Mouse (Mus musculus) stomach, embryonic 16.5 days (tissue): Measurements from ENCODE around the gene Amh. TPM values are rescaled to one million over a fixed set of nuclear protein-coding genes. Genes with fewer than 3 reads are reported as not detected.

Experiments used
- ATAC-seq: fragments of 200-750 bp; cut with Nextera tagmentation; 2 replicates; pipeline ENCODE4 v1.8.0; 2017; ENCODE audit warnings: moderate number of reproducible peaks, moderate TSS enrichment; ENCODE audit not compliant: insufficient read depth, low FRiP score
- H3K27ac ChIP-seq: fragments of 300-500 bp; sonication (generic); 2 replicates; pipeline ENCODE4 v1.5.1; 2014; ENCODE audit warnings: low read length
- H3K27me3 ChIP-seq: fragments of 300-500 bp; sonication (generic); 2 replicates; pipeline ENCODE4 v1.6.1; 2014; ENCODE audit warnings: low read length, control low read depth, mixed read lengths; ENCODE audit not compliant: control insufficient read depth, insufficient read depth
- H3K36me3 ChIP-seq: fragments of 300-500 bp; sonication (generic); 2 replicates; pipeline ENCODE4 v1.6.1; 2014; ENCODE audit warnings: low read length; ENCODE audit not compliant: control insufficient read depth, insufficient read depth
- H3K4me1 ChIP-seq: fragments of 300-500 bp; sonication (generic); 2 replicates; pipeline ENCODE4 v1.6.1; 2014; ENCODE audit warnings: low read length, control low read depth, mixed read lengths; ENCODE audit not compliant: control insufficient read depth, insufficient read depth
- H3K4me2 ChIP-seq: fragments of 300-500 bp; sonication (generic); 2 replicates; pipeline ENCODE4 v1.6.1; 2014; ENCODE audit warnings: low read depth, low read length, mixed read lengths
- H3K4me3 ChIP-seq: fragments of 300-500 bp; sonication (generic); replicated peaks from 2 replicates; pipeline ENCODE4 v1.5.1; 2014; ENCODE audit warnings: mild to moderate bottlenecking, low read length
- H3K9ac ChIP-seq: fragments of 300-500 bp; sonication (generic); 2 replicates; pipeline ENCODE4 v1.6.1; 2014; ENCODE audit warnings: low read length
- H3K9me3 ChIP-seq: fragments of 300-500 bp; sonication (generic); replicated peaks from 2 replicates; pipeline ENCODE4 v1.6.1; 2016; ENCODE audit warnings: low read length, control low read depth; ENCODE audit not compliant: control insufficient read depth
- WGBS: fragments of 180-500 bp; shearing (Covaris S2); extraction: QIAGEN DNeasy Blood & Tissue Kit; methylation state at CpG from one replicate; pipeline ENCODE4 v1.1.7; 2014; 5-methylcytosine and 5-hydroxymethylcytosine counted together
- microRNA counts: library from miRNA; unstranded; fragments of <30 nt; microRNA quantifications from one replicate; lab custom pipeline; 2016
- microRNA-seq: library from miRNA; unstranded; fragments of <30 nt; microRNA quantifications from one replicate; pipeline ENCODE4, GENCODE M21; 2016
- polyA plus RNA-seq: library from polyadenylated mRNA; unstranded; fragments of >200 nt; fragmentation: Nextera tagmentation; extraction: Ambion mirVana; gene quantifications from 2 replicates; pipeline ENCODE4 v1.2.1, GENCODE M21; 2015

Gene Amh
- polyA plus RNA-seq, 1 experiment from 2014 or later, result not detected

DNA sequence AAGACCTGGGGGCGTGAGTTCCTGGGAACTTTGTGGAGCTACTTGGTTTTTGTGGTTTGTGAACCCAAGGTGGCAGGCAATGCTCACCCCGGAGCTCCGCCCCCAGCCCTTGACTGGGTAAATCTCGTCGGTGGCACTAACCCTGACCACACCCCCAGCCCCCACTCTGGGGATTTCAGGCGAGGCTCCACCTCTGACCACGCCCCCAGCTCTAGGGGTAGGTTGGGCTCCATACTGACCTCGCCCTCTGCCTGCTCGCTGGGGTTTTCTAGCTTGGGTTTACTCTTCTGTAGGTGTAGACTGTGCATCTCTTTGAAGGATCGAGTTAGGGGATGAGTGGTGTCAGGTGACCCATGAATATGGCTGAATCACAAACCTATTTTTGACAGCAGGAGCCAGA, 43.5 kb downstream of the Amh start:
- H3K36me3 ChIP-seq, result peaks cover 5% of the 10 kb centered on the region; the same call in 1 of the 2 replicates
- H3K4me3 ChIP-seq, result no peak overlapping the region
- peaks cover 4% of the 10 kb centered on the region; the same call in 1 of the 2 replicates for H3K4me1 ChIP-seq
- H3K4me2 ChIP-seq, result no peak overlapping the region
- no peak overlapping the region for H3K9ac ChIP-seq
- peaks cover 15% of the 10 kb centered on the region for H3K27me3 ChIP-seq
- ATAC-seq, result peak; percentile 48
- 7% methylated on average over 10 of the region's 10 CpGs for WGBS
- H3K9me3 ChIP-seq, result no peaks in the 10 kb centered on the region
- H3K27ac ChIP-seq, result no peak overlapping the region

DNA sequence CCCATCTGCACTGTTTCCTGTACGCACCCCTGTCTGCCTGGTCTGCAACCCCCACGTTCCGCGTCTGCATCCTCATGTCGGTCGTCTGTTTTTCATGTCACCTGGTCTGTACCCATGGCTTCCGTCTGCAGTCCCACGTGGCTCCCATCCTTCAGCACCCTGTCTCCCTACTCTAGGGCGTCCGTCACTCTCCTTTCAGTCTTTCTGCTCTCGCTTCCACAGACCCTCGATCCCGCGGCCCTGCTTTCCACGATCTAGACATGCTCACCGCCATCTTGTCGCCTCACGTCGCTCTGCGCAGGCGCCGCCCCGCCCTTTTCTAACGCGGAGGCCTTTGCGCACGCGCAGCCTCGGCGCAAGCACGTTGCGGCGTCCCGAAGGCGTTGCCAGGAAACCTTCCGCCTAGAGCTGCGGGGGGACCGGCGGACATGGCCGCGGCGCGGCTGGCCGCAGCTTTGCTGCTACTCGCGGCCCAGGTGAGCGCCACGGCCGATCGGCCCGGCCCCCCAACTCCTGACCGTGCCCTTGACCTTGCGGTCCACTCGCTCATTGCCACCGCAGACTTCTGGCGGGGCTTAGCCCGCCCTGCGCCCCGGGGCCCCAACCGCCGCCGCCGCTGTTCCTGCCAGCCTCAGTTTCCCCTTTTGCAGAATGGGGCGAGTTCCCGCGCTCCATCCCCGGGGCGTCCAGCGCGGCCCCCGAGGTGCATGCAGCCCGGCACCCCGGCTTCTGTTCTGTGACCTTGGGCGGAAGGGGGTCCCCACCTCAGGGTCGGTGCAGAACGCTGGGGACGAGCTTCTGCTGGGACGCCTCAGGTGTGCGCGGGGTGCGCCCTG, 50.1 kb downstream of the Amh start, which contains the start of the genes Lsm7 and Sppl2b:
Lsm7 (minus strand) TSS at position 297 of the 836 bp plus-strand sequence.
Sppl2b (plus strand) TSS at position 363 of the 836 bp plus-strand sequence.
- Histone ChIP-seq H3K4me2 (peak within 1 kb of the TSS; percentile 98), H3K4me3 (peak within 1 kb of the TSS; percentile 90), H3K4me1 (peaks cover 34% of the 10 kb centered on the region), H3K9me3 (no peaks in the 10 kb centered on the region), H3K9ac (peak within 1 kb of the TSS; percentile 93), H3K27me3 (no peaks in the 10 kb centered on the region), H3K27ac (peak within 1 kb of the TSS; percentile 5; the same call in 1 of the 2 replicates), H3K36me3 (peaks cover 5% of the 10 kb centered on the region; the same call in 1 of the 2 replicates)
- ATAC-seq, result peak; percentile 86
- under 1% methylated on average over 81 of the region's 81 CpGs for WGBS

DNA sequence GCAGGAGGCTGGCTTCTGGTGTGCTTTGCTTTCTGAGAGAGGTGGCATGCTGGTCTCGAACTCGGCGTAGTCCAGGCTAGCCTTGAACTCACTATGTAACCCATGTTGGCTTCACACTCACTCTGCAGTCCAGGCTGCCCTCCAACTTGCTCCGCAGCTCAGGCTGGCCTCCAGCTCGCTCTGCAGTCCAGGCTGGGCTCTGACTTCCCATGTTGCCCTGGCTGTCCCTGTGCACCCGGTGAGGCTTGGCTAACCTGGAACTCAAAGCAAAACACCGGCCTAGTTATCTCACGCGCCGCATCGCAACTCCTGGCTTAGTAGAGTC, 50.7 kb downstream of the Amh start:
- peak overlapping the region; percentile 93 for H3K9ac ChIP-seq
- H3K9me3 ChIP-seq, result no peaks in the 10 kb centered on the region
- 17% methylated on average over 10 of the region's 11 CpGs for WGBS
- H3K36me3 ChIP-seq, result peaks cover 5% of the 10 kb centered on the region; the same call in 1 of the 2 replicates
- H3K4me1 ChIP-seq, result peaks cover 34% of the 10 kb centered on the region
- ATAC-seq, result no peak; the same call in 1 of the 2 replicates
- no peak overlapping the region for H3K27ac ChIP-seq
- peak overlapping the region; percentile 90 for H3K4me3 ChIP-seq
- H3K4me2 ChIP-seq, result peak overlapping the region; percentile 98
- no peaks in the 10 kb centered on the region for H3K27me3 ChIP-seq

DNA sequence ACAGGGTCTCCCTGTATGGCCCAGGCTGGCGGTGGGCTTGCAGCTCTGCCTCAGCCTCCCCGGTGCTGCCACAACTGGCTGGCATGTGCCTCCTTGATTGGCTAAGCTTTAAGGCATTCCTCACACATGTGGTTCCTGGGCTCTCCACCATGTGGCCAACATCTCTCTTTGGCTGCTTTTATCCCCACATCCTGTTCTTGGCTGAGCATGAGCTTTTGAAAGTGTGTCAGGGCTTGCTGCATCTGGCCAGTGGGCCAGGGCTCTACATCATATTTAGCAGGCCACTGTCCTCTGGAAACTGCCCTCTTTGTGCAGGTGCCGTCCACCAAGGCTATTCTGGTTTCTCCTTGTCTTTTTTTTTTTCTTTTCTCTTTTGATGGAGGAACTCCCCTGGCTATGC, 51.2 kb downstream of the Amh start:
- peak overlapping the region; percentile 98; the same call in 1 of the 2 replicates for H3K4me2 ChIP-seq
- H3K9me3 ChIP-seq, result no peaks in the 10 kb centered on the region
- H3K36me3 ChIP-seq, result peaks cover 3% of the 10 kb centered on the region; the same call in 1 of the 2 replicates
- H3K4me1 ChIP-seq, result peaks cover 34% of the 10 kb centered on the region
- H3K9ac ChIP-seq, result peak overlapping the region; percentile 93
- peak overlapping the region; percentile 90 for H3K4me3 ChIP-seq
- ATAC-seq, result no peak
- 60% methylated on average over 3 of the region's 3 CpGs for WGBS
- H3K27ac ChIP-seq, result no peak overlapping the region
- no peaks in the 10 kb centered on the region for H3K27me3 ChIP-seq

DNA sequence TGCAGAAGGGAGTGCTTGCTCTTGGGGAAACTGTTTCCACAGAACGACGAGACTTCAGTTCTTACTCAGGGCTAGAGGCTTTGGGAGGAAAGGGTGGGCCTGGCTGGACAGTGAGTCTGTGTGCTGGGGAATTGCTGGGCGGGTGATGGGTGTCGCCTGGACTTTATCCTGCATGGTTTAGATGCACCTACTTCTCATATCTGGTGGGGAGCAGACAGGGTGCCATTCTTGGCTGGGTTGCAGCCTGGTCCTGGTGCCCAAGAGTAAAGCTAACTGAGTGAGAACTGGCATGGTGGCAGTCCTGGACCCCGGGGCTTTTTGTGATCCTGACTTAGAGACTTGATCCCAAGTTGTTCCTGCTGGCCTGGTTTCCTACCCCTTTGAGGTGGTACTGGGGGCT, 51.9 kb downstream of the Amh start:
- no peaks in the 10 kb centered on the region for H3K36me3 ChIP-seq
- H3K27me3 ChIP-seq, result no peaks in the 10 kb centered on the region
- H3K4me3 ChIP-seq, result no peak overlapping the region
- no peak overlapping the region for H3K4me2 ChIP-seq
- H3K27ac ChIP-seq, result no peak overlapping the region
- 73% methylated on average over 5 of the region's 5 CpGs for WGBS
- no peaks in the 10 kb centered on the region for H3K9me3 ChIP-seq
- ATAC-seq, result no peak
- H3K9ac ChIP-seq, result peak overlapping the region; percentile 47; the same call in 1 of the 2 replicates
- peaks cover 34% of the 10 kb centered on the region for H3K4me1 ChIP-seq

MicroRNA genes within 50 kb of the gene (microRNA counts, 519-probe panel; counts per million panel counts)
- not detected for microRNA mmu-miR-1982 (lab: Ali Mortazavi, UCI)

Small RNA genes within 50 kb of the gene (microRNA-seq; reads per million reads assigned to microRNA genes)
- gene Mir1982, result 1.3 reads per million

Other genes with a start within 250 kb of the Amh start
- gene Rexo1, start 243.7 kb upstream of the Amh start, polyA plus RNA-seq, result 16.7 TPM in 2 replicates
- 8.4 and 8.7 TPM in 2 replicates for gene Klf16, start 227.9 kb upstream of the Amh start, polyA plus RNA-seq
- 42.9 and 44.3 TPM in 2 replicates for gene Abhd17a, start 214.9 kb upstream of the Amh start, polyA plus RNA-seq
- gene Scamp4, start 202.4 kb upstream of the Amh start, polyA plus RNA-seq, result 92.1 and 99.9 TPM in 2 replicates
- gene Adat3, start 202.4 kb upstream of the Amh start, polyA plus RNA-seq, result 5.6 and 6.7 TPM in 2 replicates
- 3.7 and 4.8 TPM in 2 replicates for gene Gm49322, start 199.2 kb upstream of the Amh start, polyA plus RNA-seq
- 18.1 TPM in 2 replicates for gene Csnk1g2, start 182.4 kb upstream of the Amh start, polyA plus RNA-seq
- gene Btbd2, start 148.2 kb upstream of the Amh start, polyA plus RNA-seq, result 11.5 and 12.7 TPM in 2 replicates
- 42.8 and 45.1 TPM in 2 replicates for gene Mknk2, start 127.1 kb upstream of the Amh start, polyA plus RNA-seq
- 51.6 and 57.5 TPM in 2 replicates for gene Mob3a, start 103.3 kb upstream of the Amh start, polyA plus RNA-seq
- gene Izumo4, start 103.1 kb upstream of the Amh start, polyA plus RNA-seq, result 25.5 and 28.7 TPM in 2 replicates
- gene Ap3d1, start 63.0 kb upstream of the Amh start, polyA plus RNA-seq, result 62.5 and 66.3 TPM in 2 replicates
- 11.8 and 13.9 TPM in 2 replicates for gene Dot1l, start 50.0 kb upstream of the Amh start, polyA plus RNA-seq
- gene Sf3a2, start 7.0 kb upstream of the Amh start, polyA plus RNA-seq, result 51.3 and 53.7 TPM in 2 replicates
- 102 and 114 TPM in 2 replicates for gene Plekhj1, start 6.6 kb upstream of the Amh start, polyA plus RNA-seq
- gene Jsrp1, start 8.3 kb downstream of the Amh start, polyA plus RNA-seq, result 0.65 and 8.4 TPM in 2 replicates
- 1,560 and 1,582 TPM in 2 replicates for gene Oaz1, start 21.4 kb downstream of the Amh start, polyA plus RNA-seq
- gene Lingo3, start 38.8 kb downstream of the Amh start, polyA plus RNA-seq, result 0.05 and 0.12 TPM in 2 replicates
- gene Lsm7, start 50.0 kb downstream of the Amh start, polyA plus RNA-seq, result 192 and 210 TPM in 2 replicates
- 40.0 and 42.7 TPM in 2 replicates for gene Sppl2b, start 50.0 kb downstream of the Amh start, polyA plus RNA-seq
- 0.06 TPM in 1 of 2 replicates, not detected in the other for gene Tmprss9, start 66.6 kb downstream of the Amh start, polyA plus RNA-seq
- gene Timm13, start 95.7 kb downstream of the Amh start, polyA plus RNA-seq, result 288 and 309 TPM in 2 replicates
- gene Lmnb2, start 113.0 kb downstream of the Amh start, polyA plus RNA-seq, result 43.4 and 43.9 TPM in 2 replicates
- gene Gadd45b, start 124.8 kb downstream of the Amh start, polyA plus RNA-seq, result 34.8 and 40.9 TPM in 2 replicates
- gene Gng7, start 209.7 kb downstream of the Amh start, polyA plus RNA-seq, result 5.2 and 6.1 TPM in 2 replicates
- gene Diras1, start 220.4 kb downstream of the Amh start, polyA plus RNA-seq, result 0.49 and 0.57 TPM in 2 replicates
- 18.2 and 20.9 TPM in 2 replicates for gene Slc39a3, start 232.2 kb downstream of the Amh start, polyA plus RNA-seq